Mouse (Mus musculus): ENCODE data around the gene Gm3159. TPM values are rescaled to one million over a fixed set of nuclear protein-coding genes. Genes with fewer than 3 reads are reported as not detected.
"Not testable (repeated sequence)": the region's sequence is repeated elsewhere in the genome, so short reads cannot be mapped to it uniquely, and the experiment has no call there.

Gm3159 gene
- polyA plus RNA-seq (2015; fragmentation: Nextera tagmentation; extraction: Ambion mirVana): not detected in 2 replicates

GRCm38 (mm10) chr14:4397226-4397625, at the start of gene Gm3159:
Gm3159 (plus strand) TSS chr14:4397526.
- not testable (repeated sequence) for H3K27ac ChIP-seq; H3K9ac ChIP-seq (replicated peaks); ATAC-seq; H3K27me3 ChIP-seq; H3K4me3 ChIP-seq (replicated peaks); H3K4me1 ChIP-seq (replicated peaks); H3K36me3 ChIP-seq; H3K4me2 ChIP-seq (replicated peaks); H3K9me3 ChIP-seq
- WGBS: 85% methylated on average over 2 of the region's 3 CpGs

GRCm38 (mm10) chr14:4368991-4369390, 28.3 kb upstream of the Gm3159 start:
- H3K36me3 ChIP-seq; H3K9ac ChIP-seq (replicated peaks); H3K27me3 ChIP-seq; H3K4me1 ChIP-seq (replicated peaks); H3K4me2 ChIP-seq (replicated peaks); H3K9me3 ChIP-seq; ATAC-seq; H3K4me3 ChIP-seq (replicated peaks); H3K27ac ChIP-seq: not testable (repeated sequence)
- 92% methylated on average over 3 of the region's 3 CpGs for WGBS

- not testable (repeated sequence) for H3K9me3 ChIP-seq; H3K4me2 ChIP-seq (replicated peaks); H3K36me3 ChIP-seq; H3K9ac ChIP-seq (replicated peaks); H3K4me3 ChIP-seq (replicated peaks); H3K4me1 ChIP-seq (replicated peaks); ATAC-seq; H3K27ac ChIP-seq; H3K27me3 ChIP-seq
- WGBS: 80% methylated on average over 3 of the region's 3 CpGs
Observed at GRCm38 (mm10) chr14:4369691-4370090, 27.6 kb upstream of the Gm3159 start.

- H3K4me1 ChIP-seq (replicated peaks); H3K9ac ChIP-seq (replicated peaks); H3K4me3 ChIP-seq (replicated peaks); H3K27me3 ChIP-seq; H3K27ac ChIP-seq; H3K36me3 ChIP-seq; H3K9me3 ChIP-seq; H3K4me2 ChIP-seq (replicated peaks); ATAC-seq: not testable (repeated sequence)
Observed at GRCm38 (mm10) chr14:4377871-4378270, 19.5 kb upstream of the Gm3159 start.

GRCm38 (mm10) chr14:4385606-4386005, 11.7 kb upstream of the Gm3159 start:
- ATAC-seq; H3K4me3 ChIP-seq (replicated peaks); H3K27ac ChIP-seq; H3K9ac ChIP-seq (replicated peaks); H3K27me3 ChIP-seq; H3K36me3 ChIP-seq; H3K4me2 ChIP-seq (replicated peaks); H3K4me1 ChIP-seq (replicated peaks); H3K9me3 ChIP-seq: not testable (repeated sequence)

GRCm38 (mm10) chr14:4392841-4393530, 4.3 kb upstream of the Gm3159 start:
- H3K4me1 ChIP-seq (replicated peaks); H3K27ac ChIP-seq; H3K9me3 ChIP-seq; H3K27me3 ChIP-seq; H3K9ac ChIP-seq (replicated peaks); ATAC-seq; H3K4me2 ChIP-seq (replicated peaks); H3K4me3 ChIP-seq (replicated peaks); H3K36me3 ChIP-seq: not testable (repeated sequence)
- WGBS: 94% methylated on average over 4 of the region's 6 CpGs

- H3K9me3 ChIP-seq, ATAC-seq: not testable (repeated sequence)
Observed at GRCm38 (mm10) chr14:4398624-4399023, 1.3 kb downstream of the Gm3159 start.

GRCm38 (mm10) chr14:4400115-4400789, 2.9 kb downstream of the Gm3159 start:
- not testable (repeated sequence) for H3K27ac ChIP-seq; ATAC-seq; H3K36me3 ChIP-seq; H3K4me3 ChIP-seq (replicated peaks); H3K9me3 ChIP-seq; H3K9ac ChIP-seq (replicated peaks); H3K4me1 ChIP-seq (replicated peaks); H3K27me3 ChIP-seq; H3K4me2 ChIP-seq (replicated peaks)
- WGBS: 91% methylated on average over 5 of the region's 5 CpGs

More at GRCm38 (mm10) chr14:4398624-4399023, 1.3 kb downstream of the Gm3159 start:
- not testable (repeated sequence) for H3K4me3 ChIP-seq (replicated peaks); H3K4me1 ChIP-seq (replicated peaks); H3K27ac ChIP-seq; H3K9ac ChIP-seq (replicated peaks); H3K4me2 ChIP-seq (replicated peaks); H3K36me3 ChIP-seq; H3K27me3 ChIP-seq

- not testable (repeated sequence) for H3K9ac ChIP-seq (replicated peaks)
Observed at GRCm38 (mm10) chr14:4401245-4401644, 3.9 kb downstream of the Gm3159 start.

GRCm38 (mm10) chr14:4403840-4404239, 6.5 kb downstream of the Gm3159 start:
- not testable (repeated sequence) for ATAC-seq; H3K4me3 ChIP-seq (replicated peaks); H3K27me3 ChIP-seq; H3K4me1 ChIP-seq (replicated peaks); H3K9ac ChIP-seq (replicated peaks); H3K9me3 ChIP-seq; H3K36me3 ChIP-seq; H3K4me2 ChIP-seq (replicated peaks); H3K27ac ChIP-seq

More at GRCm38 (mm10) chr14:4401245-4401644, 3.9 kb downstream of the Gm3159 start:
- H3K36me3 ChIP-seq; H3K27ac ChIP-seq; H3K27me3 ChIP-seq; ATAC-seq; H3K9me3 ChIP-seq; H3K4me3 ChIP-seq (replicated peaks); H3K4me1 ChIP-seq (replicated peaks); H3K4me2 ChIP-seq (replicated peaks): not testable (repeated sequence)
- WGBS: 76% methylated on average over 5 of the region's 5 CpGs

GRCm38 (mm10) chr14:4409939-4410338, 12.6 kb downstream of the Gm3159 start:
- H3K36me3 ChIP-seq; H3K9ac ChIP-seq (replicated peaks); H3K27me3 ChIP-seq; H3K4me2 ChIP-seq (replicated peaks); H3K4me3 ChIP-seq (replicated peaks); ATAC-seq; H3K27ac ChIP-seq; H3K9me3 ChIP-seq; H3K4me1 ChIP-seq (replicated peaks): not testable (repeated sequence)
- WGBS: 47% methylated on average over 1 of the region's 1 CpGs

GRCm38 (mm10) chr14:4414965-4415835, 17.9 kb downstream of the Gm3159 start, which contains the start of gene Gm3164:
Gm3164 (plus strand) TSS chr14:4415448.
- Histone ChIP-seq H3K4me2 (replicated peaks) (peak within 1 kb of the TSS; percentile 62), H3K9ac (replicated peaks) (peak within 1 kb of the TSS; percentile 63), H3K4me3 (replicated peaks) (peak within 1 kb of the TSS; percentile 48)
- not testable (repeated sequence) for H3K27ac ChIP-seq; H3K4me1 ChIP-seq (replicated peaks); H3K27me3 ChIP-seq; H3K9me3 ChIP-seq; H3K36me3 ChIP-seq
- WGBS: under 1% methylated on average over 34 of the region's 59 CpGs
- 0 out of 2 replicates have a peak, but pooled peaks have one; percentile 58 for ATAC-seq
